Mouse (Mus musculus): Measurements from ENCODE around the gene Sec22b.

DNA sequence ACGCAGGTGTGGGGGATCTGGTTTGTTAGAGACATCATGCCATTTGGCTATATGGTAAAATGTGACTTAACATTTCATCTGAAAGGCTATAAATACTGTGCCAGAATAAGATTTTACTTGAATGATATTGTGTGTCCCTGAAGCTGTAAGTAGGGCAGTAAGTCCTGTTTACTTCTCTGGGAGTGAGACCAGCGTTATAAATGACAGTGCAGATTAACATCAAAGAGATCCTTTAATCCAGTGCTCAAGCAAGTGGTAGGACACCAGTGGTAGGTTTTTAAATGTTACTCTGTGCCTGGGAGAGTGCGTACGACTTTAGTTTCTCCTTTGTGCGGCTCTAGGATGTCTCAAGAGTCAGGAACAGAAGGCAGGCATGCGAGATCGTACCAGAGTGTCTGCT lies 10.1 kb downstream of the Sec22b start:
- no peak for TF ChIP-seq CTCF (IDR thresholded peaks at IDR 0.05; ENCODE audit: low read depth, low read length)
- no peak for TF ChIP-seq POLR2A (IDR thresholded peaks at IDR 0.05; ENCODE audit: insufficient read depth, low read length)

Data from ES-Bruce4 (cell line).